Comparison of ENCODE assay signal across 8 mouse cellular contexts in genomic region chr16:38549479-38550396, GRCm38 (mm10). TPM values are rescaled to one million over a fixed set of nuclear protein-coding genes. Genes with fewer than 3 reads are reported as not detected.
DNase-seq lines count a peak whose midpoint lies in the region; ATAC-seq and TF ChIP-seq lines count a peak whose summit lies in the region.

Gene Poglut1 (minus strand): TSS chr16:38550258.

- POLR2A ChIA-PET in Patski (lab: Charles Lee) = interaction anchor here (0.8 to 1.5 kb wide), 6 partner anchors 11 to 27 kb away, joined by 3 to 8 read pairs (median 4); partner anchors contain the start of gene Timmdc1

- H3K9ac ChIP-seq in hindbrain, embryonic 14.5 days = peak within 1 kb of the TSS; percentile 83

- H3K4me1 ChIP-seq in hindbrain, embryonic 14.5 days (replicated peaks; ENCODE audit: control insufficient read depth, insufficient read depth, low read length) = peaks cover 14% of the 10 kb centered on the region

- H3K36me3 ChIP-seq in hindbrain, embryonic 14.5 days (replicated peaks; ENCODE audit: control insufficient read depth, insufficient read depth) = peaks cover 16% of the 10 kb centered on the region

- no peak for DNase-seq in Patski (ENCODE audit: low read depth, low spot score)
- peak; percentile 88 to 90 for DNase-seq in cerebellum, postnatal 25 days
- peak; percentile 82 to 86 for DNase-seq in frontal cortex, postnatal 36 days (ENCODE audit: low spot score in 2 of 2)
- peak; percentile 81 for DNase-seq in hindbrain, embryonic 14.5 days (ENCODE audit: low spot score)
- DNase-seq in layer of hippocampus, postnatal 36 days = peak; percentile 81 to 84
- DNase-seq in lung, postnatal 36 days = peak; percentile 82
- DNase-seq in retina, postnatal 1 day = peak; percentile 90
- peak; percentile 85 for DNase-seq in thymus, postnatal 4 days

- WGBS in hindbrain, embryonic 14.5 days = 3% methylated on average over 50 of the region's 54 CpGs

- H3K4me2 ChIP-seq in hindbrain, embryonic 14.5 days (replicated peaks) = peak within 1 kb of the TSS; percentile 61

- peak; percentile 89 for ATAC-seq in Patski
- peak; percentile 95 for ATAC-seq in hindbrain, embryonic 14.5 days (ENCODE audit: low FRiP score)

- CTCF ChIA-PET in Patski (lab: Charles Lee) = interaction anchor here (1.4 to 1.6 kb wide), 2 partner anchors 11 to 13 kb away, joined by 3 to 5 read pairs; no protein-coding TSS in a partner anchor

- peak within 1 kb of the TSS; percentile 64 for H3K4me3 ChIP-seq in hindbrain, embryonic 14.5 days (replicated peaks; ENCODE audit: low read length)

- peak within 1 kb of the TSS; percentile 66 for H3K27ac ChIP-seq in hindbrain, embryonic 14.5 days

- peaks cover 7% of the 10 kb centered on the region for H3K27me3 ChIP-seq in Patski
- H3K27me3 ChIP-seq in hindbrain, embryonic 14.5 days (ENCODE audit: control insufficient read depth, insufficient read depth, low read length) = peaks cover 8% of the 10 kb centered on the region; the same call in 1 of the 2 replicates

- H3K9me3 ChIP-seq in hindbrain, embryonic 14.5 days (ENCODE audit: control insufficient read depth, low read length) = no peaks in the 10 kb centered on the region

- no peak for TF ChIP-seq CTCF in Patski (IDR thresholded peaks at IDR 0.05)

- in situ Hi-C loops in Patski (cut with MboI; ENCODE audit: low pct_unique_long_range_greater_than_20kb) = loop anchor here (10.0 kb wide), 1 partner anchor 175 kb away; no protein-coding TSS in a partner anchor

RNA-seq across cellular contexts. Expression of gene Poglut1, which starts in this region (rescaled TPM):
- polyA plus RNA-seq in Patski (2021) = 48.0 TPM
- polyA plus RNA-seq in hindbrain, embryonic 14.5 days (2014; fragmentation: Nextera tagmentation; extraction: Ambion mirVana) = 53.6 and 54.1 TPM in 2 replicates
- 10 to 100 TPM; 49.9 to 52.5 TPM for total RNA-seq in layer of hippocampus, postnatal 36 days (2021)
